Mouse (Mus musculus): ENCODE results near the gene Slc1a4.
A peak's percentile ranks its signal among the peaks of the same experiment; 100 is the strongest.

Gene Slc1a4

DNA sequence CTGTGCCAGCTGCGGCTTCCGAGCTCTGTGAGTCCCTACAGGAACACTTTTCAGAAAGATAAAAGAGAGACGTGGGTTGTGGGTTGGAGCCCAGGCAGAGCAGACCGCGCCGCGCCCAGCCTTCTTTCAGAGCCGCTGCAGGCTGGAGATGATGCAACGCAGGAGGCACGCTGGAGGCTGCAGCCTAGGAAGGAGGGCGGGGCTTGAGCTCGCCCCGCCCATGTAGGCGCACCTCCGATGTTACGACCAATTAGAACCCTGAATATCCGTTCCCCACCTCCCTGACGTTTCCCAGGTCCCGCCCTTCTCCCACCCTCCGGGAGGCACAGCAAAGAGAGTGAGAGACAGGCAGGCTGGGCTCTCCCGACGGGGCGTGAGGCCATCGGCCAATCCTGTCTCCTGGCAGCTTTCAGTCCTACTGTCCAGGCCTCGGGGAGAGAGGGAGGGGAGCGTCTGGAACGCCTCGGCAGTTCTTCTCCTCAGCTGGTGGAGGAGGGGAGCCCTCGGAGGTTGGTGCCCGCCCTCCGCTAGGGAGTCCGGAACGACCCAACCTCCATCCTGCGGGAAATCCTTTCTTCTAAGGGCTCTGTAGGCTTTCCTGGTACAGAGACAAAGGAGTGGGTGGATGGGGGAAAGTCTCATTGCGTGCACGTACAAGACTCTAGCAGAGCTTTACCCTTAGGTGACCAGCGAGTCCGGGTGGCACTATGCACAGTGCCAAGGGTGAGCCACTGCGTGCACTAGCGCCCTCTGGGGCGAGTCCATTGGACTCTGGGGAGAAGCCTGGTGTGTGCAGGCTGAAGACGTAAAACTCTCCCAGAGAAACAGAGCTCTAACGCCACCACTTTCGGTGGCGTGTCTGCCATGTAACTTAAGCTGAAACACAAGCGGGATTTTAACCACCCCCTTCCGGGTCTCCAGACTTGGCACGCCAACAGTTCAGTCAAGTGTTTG is at the start of gene Slc1a4:
Gene Slc1a4, minus strand, starts transcription at position 153 of the 954 bp plus-strand sequence.
- DNase-seq (ENCODE audit: low spot score in 2 of 2), result peak; percentile 96 to 97

DNA sequence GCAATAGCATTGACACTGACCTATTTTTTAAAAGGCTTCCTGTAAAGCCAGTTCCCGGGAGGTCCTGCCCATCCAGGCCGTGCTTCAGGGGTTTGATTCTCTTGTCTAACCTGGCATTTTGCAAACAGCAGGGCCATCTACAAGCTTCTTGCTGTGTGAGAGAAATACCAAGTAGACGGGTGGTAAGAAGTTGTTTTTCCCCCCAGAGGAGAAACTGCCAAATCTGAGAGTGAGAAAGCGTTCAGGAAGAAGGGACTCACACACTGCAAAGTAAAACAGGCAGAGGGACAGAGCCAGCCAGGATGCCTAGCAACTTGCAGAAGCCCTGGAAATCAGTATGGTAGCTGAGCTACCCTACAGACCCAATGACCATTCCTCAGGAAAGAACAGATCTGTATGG is 47.6 kb upstream of the Slc1a4 start:
- DNase-seq (ENCODE audit: low spot score in 2 of 2), result peak; percentile 25 to 50

DNA sequence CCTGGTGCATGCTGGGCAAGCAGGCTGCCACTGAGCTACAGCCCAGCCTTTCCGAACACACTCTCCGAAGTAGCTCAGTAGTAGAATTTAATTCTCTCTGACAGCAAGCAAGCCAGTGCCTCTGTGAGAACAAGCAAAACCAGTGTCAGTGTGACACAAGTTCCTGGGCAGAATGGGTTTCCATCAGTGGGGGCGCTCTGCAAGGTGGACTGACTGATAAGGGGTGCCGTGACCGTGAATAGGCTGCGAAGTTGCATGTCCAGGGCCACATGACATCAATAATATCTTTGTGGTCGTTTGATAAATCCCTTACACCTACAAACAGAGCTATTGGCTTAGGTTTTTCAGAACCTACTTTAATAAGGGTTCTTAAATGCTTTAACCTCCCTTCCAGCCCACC is 44.1 kb upstream of the Slc1a4 start:
- DNase-seq (ENCODE audit: low spot score in 2 of 2), result no peak

DNA sequence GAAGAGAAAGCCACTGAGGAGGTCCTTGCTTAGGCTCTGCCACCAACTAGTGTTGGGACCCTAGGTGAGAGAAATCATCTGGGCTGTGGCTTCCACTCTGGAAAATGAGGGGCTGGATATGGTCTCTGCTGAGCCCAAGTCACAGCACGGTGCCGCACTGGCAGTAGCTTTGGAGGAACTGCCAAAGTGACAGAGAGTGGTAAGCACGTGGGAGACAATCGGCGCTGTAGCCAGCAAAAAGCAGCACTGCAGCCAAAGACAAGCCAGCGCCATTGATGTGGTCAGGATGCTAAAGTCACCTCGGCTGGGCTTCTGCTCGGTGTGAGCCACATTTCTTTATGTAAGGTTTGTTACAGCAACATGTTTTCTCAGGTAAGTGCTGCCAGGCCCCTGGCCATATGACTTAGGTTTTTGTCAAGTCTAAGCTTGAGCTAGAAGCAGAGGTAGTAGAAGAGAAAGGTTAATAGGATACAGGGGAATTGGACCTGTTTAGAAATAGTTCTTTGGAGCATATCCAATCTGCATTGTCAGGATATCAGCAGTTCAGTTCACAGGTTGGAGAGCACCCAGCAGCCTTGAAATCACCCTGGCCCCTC is 40.2 kb upstream of the Slc1a4 start:
- DNase-seq (ENCODE audit: low spot score in 2 of 2), result peak; percentile 56 to 57

DNA sequence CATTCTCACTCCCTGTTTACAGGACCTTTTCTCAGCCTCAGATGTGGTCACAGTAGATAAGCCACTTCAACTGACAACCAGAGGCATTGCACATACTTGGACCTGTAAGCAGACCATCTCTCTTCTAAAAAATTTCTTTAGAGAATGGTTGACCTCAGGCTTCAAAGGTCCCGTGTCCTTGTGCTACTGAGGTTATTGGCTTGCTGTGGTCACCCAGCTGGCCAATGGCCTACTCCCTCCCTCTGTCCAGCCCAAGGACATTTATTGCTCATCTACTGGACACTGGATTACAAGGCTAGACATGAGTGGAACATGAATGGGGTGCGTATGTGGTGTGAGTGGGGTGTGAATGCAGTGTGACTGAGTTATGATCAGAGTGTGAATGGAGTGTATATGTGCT is 38.0 kb upstream of the Slc1a4 start:
- no peak for DNase-seq (ENCODE audit: low spot score in 2 of 2)

DNA sequence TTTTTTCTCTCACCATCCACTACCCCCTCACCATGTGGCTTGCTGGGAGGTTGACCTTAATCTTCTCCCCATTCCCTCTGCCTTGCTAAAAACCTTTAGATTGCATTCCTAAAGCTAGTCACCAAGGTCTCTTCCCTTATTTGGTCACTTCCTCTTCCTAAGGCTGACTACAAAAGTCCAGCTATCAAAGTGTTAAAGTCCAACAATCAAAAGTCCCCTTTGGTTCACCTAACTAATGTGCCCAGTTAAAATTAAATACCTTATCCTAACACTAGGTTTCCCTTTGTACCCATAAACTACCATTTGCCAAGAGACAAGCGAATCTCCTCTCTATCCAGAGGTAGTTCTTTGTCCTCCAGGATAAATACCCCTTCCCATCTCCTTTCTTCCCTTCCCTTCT is 33.9 kb upstream of the Slc1a4 start:
- DNase-seq (ENCODE audit: low spot score in 2 of 2), result no peak

DNA sequence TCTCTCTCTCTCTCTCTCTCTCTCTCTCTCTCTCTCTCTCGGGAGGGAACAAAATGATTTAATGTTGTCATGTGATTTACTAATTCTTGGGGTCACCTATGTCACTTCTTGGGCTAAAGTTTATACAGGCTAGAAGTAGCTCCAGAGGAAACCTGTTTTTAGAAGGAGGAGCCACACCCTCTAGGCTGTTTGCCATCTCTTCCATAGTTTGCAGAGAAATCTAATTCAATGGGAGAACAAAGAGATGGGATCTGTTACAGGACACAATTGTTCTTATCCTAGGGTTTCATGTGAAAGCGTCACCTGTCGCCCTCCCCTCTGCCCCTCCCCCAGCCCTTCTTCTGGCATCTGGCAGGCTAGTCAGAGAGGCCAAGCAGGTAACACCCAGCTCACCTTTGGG is 28.8 kb upstream of the Slc1a4 start:
- DNase-seq (ENCODE audit: low spot score in 2 of 2), result no peak

DNA sequence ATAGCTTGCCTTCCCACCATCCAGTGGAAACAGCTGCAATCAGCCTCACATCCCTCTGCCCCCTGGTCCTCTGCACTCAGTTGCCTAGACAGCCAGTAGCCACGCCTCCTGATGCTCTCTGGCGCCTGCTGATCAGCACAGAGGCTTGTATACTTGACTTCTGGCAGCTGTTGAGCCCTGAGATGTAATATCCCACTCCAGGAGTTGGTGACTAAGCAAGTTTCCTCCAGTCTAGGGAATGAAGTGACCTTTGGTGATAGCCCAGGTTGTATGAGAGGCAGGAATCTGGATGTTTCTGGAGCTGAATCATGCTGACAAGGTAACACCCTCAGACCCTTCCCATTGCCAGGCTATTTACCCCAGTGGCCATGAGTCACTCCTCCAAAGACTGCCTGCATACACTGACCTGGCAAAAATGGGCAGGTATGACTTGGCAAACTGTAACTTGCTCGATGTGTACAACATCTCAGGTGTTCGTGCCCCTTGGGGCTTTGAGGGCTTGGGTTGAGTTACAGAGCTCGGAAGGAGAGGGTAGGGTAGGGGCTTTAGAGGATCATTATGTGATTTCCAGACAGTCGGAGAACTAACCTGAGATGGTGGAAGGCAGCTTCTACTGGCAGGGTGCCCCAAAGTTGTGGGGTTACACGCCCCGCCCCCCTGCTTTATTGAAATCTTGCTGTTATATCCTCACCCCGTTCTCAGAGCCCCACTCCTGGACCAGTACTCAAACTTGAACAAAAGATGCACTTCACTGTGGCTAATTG is 25.4 kb upstream of the Slc1a4 start:
- DNase-seq (ENCODE audit: low spot score in 2 of 2), result no peak

DNA sequence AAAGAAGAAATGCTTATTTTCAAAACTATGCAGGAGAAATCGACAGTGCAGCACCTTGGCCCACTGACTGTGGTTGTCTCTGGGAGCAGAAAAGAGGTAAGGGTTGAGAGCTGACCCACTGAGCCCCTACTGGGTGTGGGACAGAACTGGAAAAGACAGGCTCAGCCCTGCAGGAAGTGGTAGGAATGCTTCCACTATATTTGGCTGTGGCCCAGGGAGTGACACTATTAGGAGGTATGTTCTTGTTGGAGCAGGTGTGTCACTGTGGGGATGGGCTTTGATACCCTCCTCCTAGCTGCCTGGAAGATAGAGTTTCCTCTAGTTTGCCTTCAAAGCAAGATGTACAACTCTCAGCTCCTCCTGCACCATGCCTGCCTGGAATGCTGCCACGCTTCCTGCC is 16.0 kb upstream of the Slc1a4 start:
- no peak for DNase-seq (ENCODE audit: low spot score in 2 of 2)

DNA sequence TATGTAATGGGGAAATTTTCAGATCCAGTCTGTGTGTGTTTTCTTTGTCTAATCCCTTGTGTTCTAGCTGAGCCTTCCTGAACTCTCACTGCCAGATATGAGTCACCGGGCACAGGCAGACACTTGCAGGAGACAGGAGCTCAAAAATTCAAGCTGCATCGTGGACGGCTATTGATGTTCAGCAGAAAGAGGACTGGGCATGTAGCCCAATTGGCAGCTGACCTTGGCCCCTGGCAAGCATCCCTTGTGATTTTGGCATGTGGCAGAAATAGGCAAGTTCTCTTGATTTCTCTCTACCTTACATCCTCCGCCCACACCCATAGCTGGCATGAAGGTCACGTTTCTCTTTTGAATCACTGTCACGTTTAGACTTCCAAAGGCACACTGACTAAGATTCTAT is 15.0 kb upstream of the Slc1a4 start:
- DNase-seq (ENCODE audit: low spot score in 2 of 2), result peak; percentile 85 to 87

DNA sequence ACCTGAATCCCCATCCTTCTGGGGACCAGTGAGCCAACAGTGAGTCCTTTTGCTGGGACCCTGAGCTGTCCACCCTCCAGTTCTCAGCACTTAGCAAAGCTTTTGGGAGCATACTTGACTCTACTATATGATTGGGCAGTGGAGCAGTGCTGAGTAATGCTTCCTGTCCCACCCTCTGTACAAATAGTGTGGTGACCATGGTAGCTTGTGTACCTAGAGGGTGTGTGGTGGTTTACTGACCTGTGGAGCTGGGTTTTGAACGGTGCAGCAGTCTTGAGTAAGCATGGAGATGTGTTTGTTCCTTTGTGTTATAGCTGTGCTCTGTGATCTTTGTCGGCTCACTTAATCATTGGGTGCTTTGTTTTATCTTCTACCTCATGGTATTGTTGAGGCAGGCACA is 13.9 kb upstream of the Slc1a4 start:
- DNase-seq (ENCODE audit: low spot score in 2 of 2), result no peak

DNA sequence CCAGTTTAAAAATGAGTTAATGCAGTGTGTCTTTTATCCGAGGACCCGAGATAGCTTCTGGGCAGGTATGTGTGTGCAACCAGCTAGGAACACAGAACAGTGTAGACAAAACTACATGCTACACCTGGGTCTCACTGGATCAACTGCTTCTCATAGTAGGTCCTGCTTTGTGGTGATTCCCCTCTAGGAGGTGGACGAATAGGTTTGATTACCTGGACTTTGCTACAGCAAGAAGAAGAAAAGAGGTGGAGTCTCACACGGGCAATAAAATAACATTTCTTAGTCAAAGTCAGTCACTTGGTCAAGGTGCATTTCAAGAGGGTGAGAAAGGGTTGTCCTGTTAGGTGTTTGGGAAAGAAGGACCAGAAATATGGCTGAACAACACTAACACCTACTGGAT is 11.4 kb upstream of the Slc1a4 start:
- no peak for DNase-seq (ENCODE audit: low spot score in 2 of 2)

DNA sequence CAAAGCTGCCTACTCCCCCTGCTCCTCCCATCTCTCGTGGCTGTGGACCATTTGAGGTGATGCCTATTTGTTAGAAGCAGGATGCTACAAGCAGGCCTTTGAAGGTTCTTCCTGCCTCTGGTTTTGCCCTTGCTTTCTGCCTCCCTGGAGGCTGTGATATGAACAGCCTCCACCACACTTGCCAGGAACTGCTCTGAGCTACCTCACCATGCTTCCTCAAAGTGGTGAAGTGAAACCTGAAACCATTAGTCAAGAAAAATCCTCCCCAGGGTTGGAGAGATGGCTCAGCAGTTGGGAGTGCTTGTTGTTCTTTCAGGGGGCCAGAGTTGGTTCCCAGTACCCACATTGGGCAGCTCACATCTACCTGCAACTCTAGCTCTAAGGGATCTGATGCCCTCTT is 9.1 kb upstream of the Slc1a4 start:
- no peak for DNase-seq (ENCODE audit: low spot score in 2 of 2)

DNA sequence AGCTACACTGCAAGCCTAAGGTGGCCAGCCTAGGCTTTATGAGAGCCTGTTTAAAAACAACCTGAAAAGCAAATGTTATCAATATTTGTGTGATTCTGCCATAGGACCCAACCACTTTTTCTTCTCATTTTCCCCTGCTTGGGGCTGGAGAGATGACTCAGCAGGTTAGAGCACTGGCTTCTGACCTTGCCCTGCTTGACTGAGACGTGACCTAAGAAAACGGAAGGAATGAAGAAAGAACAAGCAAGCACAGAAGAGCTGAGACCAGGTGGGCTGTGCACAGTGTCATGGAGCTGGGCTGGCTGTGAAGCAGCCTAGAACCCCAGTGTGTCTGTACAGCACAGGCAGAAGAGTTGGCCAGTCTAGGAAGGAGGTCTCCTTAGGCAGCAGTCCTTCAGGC is 6.2 kb upstream of the Slc1a4 start:
- DNase-seq (ENCODE audit: low spot score in 2 of 2), result no peak

DNA sequence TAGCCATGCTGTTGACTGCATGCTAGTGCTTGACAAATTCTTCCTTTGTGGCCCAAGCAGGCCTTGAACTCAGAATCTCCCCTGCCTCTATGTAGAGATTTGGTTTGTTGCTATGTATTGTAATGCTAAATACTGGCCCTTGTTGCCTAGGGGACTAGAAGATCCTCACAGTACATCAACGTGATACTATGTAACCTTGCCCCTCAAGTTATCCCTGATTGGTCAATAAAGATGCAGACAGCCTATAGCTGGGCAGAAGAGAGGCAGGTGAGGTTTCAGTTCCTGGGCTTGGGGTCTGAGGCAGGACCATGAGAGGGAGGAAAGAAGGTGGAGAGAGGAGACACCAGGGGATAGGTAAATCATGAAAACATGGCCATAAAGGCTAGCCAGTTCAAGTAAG is 1.8 kb upstream of the Slc1a4 start:
- no peak for DNase-seq (ENCODE audit: low spot score in 2 of 2)

DNA sequence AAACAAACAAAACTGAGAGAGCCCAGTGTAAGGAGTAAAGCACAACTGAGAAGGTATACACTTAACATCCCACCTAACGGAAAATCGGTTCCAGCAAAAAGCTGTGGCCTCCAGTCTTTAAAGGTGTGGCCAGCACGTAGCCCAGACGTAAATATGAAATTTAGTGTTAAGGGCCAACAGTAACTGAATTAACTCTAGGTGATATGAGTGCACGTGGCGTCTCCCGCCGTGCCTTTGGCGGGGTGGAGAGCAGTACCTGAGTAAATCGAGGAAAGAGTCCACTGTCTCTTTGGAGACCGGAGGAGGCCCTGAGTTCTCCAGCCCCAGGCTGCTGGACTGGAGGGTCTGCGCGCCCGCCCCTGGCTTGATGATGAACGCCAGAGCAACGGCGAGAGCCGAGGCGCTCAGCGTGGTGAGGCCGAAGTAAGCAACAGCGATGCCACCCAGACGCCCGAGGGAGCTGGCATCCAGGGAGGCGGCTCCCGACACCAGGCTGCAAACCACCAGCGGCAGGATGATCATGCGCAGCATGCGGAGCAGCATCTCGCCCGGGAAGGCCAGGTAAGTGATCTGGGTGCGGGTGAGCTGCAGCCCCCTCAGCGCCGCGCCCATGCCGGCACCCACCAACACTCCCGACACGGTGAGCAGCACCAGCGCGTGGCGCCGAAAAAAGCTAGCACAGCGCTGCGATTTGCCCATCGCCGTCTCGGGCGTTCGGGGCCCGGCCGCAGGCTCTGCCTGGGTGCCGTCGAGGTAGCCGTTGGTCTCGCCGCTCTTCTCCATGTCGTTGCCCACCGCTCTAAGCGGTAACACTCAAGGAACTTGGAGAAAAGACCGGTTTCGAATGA is 599 bp downstream of the Slc1a4 start:
- peak; percentile 67 to 70 for DNase-seq (ENCODE audit: low spot score in 2 of 2)

DNA sequence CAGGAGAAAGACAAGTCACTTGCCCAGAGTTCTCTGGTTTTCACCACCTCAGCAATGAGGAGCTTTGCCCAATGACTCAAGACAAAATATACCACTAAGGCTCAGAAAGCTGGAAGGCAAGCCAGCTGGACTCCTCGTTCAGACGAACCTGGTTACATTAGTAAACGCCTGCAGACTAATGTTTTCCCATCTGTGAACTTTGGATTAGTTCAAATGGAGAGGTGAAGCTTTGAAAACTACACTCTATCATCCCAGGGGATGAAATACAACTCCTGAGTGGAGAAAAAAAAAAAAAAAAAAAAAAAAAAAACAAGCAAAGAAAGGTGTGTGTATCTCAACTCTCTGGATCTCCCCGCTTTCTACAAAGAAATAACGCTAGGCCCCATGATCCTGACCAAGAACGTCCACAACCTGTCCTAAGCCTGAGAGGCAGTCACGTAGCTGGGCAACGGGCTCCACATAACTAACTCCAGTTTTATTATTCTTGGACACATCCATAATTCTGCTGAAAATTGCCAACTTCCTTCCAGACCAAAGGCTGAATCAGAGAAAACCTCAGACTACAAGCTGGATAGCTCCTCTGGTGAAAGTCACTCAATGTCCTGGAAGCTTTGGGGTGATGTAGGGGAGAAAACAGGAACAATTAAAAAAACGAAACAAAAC is 1.4 kb downstream of the Slc1a4 start:
- no peak for DNase-seq (ENCODE audit: low spot score in 2 of 2)

DNA sequence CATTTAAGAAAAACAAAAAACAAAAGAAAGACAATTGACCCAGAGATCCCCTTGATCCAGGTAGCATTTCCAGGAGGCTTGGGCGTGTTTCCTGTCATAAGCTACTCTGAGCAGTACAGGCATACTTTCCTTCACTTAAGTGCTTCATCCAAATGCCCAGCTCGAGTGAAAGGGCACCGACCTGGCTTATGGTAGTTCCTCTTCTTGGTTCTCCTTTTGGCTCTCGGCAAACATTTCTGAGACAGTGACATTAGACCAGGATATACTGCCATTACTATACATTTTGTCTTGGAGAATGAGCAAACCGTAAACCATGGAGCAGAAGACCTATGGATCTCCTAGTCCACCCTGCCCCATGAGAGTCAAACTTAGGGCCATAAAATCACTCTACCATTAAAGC is 2.8 kb downstream of the Slc1a4 start:
- no peak for DNase-seq (ENCODE audit: low spot score in 2 of 2)

DNA sequence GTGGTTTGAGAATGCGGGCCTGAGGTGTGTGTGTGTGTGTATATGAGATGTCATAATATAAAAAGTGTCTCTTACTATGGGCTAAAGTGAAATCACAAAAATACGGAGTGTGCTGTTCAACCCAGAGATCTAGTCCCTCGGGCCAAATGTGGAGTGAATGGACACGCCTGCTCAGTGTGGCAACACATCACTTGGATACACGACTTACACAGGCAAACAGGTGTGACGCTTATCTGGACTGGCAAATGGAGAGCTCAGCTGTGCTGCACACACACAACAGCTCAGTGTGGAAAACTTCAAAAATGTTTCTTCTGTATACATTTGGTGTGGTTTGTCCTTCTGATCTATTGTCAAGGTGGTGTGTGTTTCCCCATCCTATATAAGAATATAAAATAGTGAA is 3.7 kb downstream of the Slc1a4 start:
- no peak for DNase-seq (ENCODE audit: low spot score in 2 of 2)

DNA sequence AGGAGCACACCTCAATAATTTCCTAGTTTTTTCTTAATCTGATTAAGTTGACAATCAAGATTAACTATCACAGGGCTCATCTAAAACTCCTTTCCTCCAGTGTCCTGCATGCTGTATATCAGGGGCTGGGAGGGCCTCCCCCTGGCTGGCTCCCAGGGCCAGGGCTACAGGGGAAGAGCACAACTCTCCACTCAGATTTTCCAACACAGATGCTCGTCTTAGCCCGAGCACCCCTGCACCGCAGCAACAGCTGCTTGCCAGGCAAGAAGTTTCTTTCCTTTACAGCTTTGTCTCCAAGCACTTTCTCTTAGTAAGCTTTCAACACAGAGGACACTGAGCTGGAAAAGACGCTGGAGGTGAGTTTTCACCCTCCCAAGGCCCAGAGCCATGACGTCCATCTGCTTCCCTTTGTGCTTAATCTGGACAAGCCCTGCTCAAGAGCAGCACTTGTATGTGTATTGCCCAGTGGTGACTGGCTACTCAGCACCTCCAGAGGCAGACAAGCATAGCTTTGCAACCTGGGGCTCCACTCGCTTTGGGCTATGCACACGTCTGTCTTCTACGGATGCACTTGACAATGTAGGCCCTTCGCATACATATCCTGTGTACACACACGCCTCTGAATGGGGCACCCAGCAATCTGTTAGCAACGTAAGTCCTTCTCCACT is 6.1 kb downstream of the Slc1a4 start:
- no peak for DNase-seq (ENCODE audit: low spot score in 2 of 2)
